Mouse (Mus musculus) liver, adult 2 months (tissue): Measurements from ENCODE around the gene Opalin. TPM values are rescaled to one million over a fixed set of nuclear protein-coding genes. Genes with fewer than 3 reads are reported as not detected.

Source experiments
- DNase-seq: peaks from one replicate; pipeline ENCODE4 v3.0.0-alpha.2; 2011; ENCODE audit warnings: low read depth, low spot score; ENCODE audit errors: extremely low read depth
- H3K27ac ChIP-seq: fragments of 200-500 bp; replicated peaks from 2 replicates; pipeline ENCODE4 v1.5.1; 2012; ENCODE audit warnings: low read depth, mild to moderate bottlenecking, control low read depth, inconsistent platforms, low read length; ENCODE audit not compliant: insufficient read depth
- H3K27me3 ChIP-seq: fragments of 200-500 bp; 2 replicates; pipeline ENCODE4 v1.6.1; 2012; ENCODE audit warnings: mild to moderate bottlenecking, moderate library complexity, low read length, inconsistent platforms; ENCODE audit not compliant: control insufficient read depth, insufficient read depth
- H3K36me3 ChIP-seq: fragments of 200-500 bp; 2 replicates; pipeline ENCODE4 v1.6.1; 2012; ENCODE audit warnings: low read length, inconsistent platforms; ENCODE audit not compliant: control insufficient read depth, insufficient read depth
- H3K4me1 ChIP-seq: fragments of 200-500 bp; 2 replicates; pipeline ENCODE4 v1.6.1; 2011; ENCODE audit warnings: low read length; ENCODE audit not compliant: control insufficient read depth, insufficient read depth
- H3K4me3 ChIP-seq: fragments of 200-500 bp; 2 replicates; pipeline ENCODE4 v1.5.1; 2011; ENCODE audit warnings: low read depth, mild to moderate bottlenecking, control low read depth, low read length, moderate library complexity; ENCODE audit not compliant: insufficient read depth
- H3K79me2 ChIP-seq: fragments of 200-500 bp; 2 replicates; pipeline ENCODE4 v1.6.1; 2012; ENCODE audit warnings: inconsistent platforms, mild to moderate bottlenecking, low read length, moderate library complexity; ENCODE audit not compliant: control insufficient read depth, insufficient read depth
- H3K9ac ChIP-seq: fragments of 200-500 bp; 2 replicates; pipeline ENCODE4 v1.6.1; 2012; ENCODE audit warnings: low read depth, mild to moderate bottlenecking, control low read depth, inconsistent platforms, low read length
- CTCF ChIP-seq: fragments of 200-500 bp; IDR thresholded peaks from 2 replicates; pipeline ENCODE4 v1.5.1; 2011; ENCODE audit warnings: low read depth, low read length, control low read depth
- POLR2A ChIP-seq: fragments of 200-500 bp; IDR thresholded peaks from 2 replicates; pipeline ENCODE4 v1.6.1; 2011; ENCODE audit warnings: low read length, control low read depth; ENCODE audit not compliant: insufficient read depth; ENCODE audit errors: extremely low read depth
- WGBS: fragments of 180-500 bp; shearing (Covaris S2); methylation state at CpG from one replicate; pipeline ENCODE4 v1.1.7; 2018; 5-methylcytosine and 5-hydroxymethylcytosine counted together
- polyA plus RNA-seq: library from polyadenylated mRNA; depleted of rRNA; stranded (reverse); fragments of >200 nt; gene quantifications from 2 replicates; pipeline ENCODE4 v1.2.3, GENCODE M21; 2012
- total RNA-seq: library from RNA; depleted of rRNA; stranded (reverse); fragments of >200 nt; gene quantifications from 2 replicates; pipeline ENCODE4 v1.2.3, GENCODE M21; 2014

Opalin gene
- total and polyA plus RNA-seq, 2 experiments: not detected

DNA sequence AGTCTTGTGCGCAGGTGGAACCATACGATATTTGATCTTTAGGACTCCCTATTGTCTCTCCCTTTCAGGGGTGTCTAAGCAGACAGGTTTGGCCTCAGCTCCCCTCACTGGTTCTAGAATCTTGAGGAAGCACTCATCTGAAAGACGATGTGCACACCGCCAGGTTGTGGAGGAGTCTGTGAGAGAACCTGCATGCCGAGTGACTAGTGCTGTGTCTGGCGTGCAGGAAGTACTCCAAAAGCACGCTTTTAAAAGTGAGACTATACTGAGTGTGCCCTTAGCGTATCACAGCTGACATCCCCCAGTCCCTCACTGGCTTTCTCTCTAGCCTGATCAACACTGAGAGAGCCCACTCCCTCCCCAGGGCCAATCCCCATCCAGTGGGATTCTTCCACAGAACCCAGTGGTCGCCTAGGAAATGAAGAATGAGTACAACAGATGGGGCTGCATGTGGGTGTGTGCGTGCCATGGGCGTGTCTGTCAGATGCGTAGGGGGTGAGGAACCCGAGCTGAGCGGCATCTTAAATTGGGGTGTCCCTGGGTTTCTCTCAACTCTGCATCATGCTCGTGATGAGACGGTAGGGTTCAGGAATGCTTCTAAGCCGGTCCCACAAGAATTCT lies 37.1 kb upstream of the Opalin start:
- no peak overlapping the region for H3K27ac ChIP-seq
- H3K79me2 ChIP-seq: no peaks in the 10 kb centered on the region
- DNase-seq: no peak
- TF ChIP-seq CTCF: no peak
- no peak for TF ChIP-seq POLR2A
- H3K4me3 ChIP-seq: no peak overlapping the region
- no peaks in the 10 kb centered on the region for H3K4me1 ChIP-seq
- no peaks in the 10 kb centered on the region for H3K36me3 ChIP-seq
- 81% methylated on average over 17 of the region's 17 CpGs for WGBS
- no peaks in the 10 kb centered on the region; the same call in 1 of the 2 replicates for H3K27me3 ChIP-seq
- no peak overlapping the region for H3K9ac ChIP-seq

DNA sequence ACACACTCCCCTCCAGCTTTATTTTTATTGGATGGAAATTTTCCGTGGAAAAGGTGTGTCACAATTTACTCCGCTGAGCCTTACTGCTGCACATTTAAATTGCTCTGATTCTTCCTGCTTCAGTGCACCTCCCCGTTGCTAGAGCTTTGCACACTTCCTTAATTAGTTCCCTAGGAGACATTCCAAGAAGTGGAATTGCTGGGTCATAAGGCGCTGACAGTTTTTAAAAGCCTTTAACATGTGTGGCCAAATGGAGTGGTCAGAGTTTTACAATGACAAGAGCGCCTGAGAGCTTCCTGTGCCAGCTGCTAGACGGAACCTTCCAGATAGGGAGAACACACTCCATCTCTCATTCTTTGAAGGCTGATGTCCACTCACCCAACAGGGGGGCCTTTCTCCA lies 35.7 kb upstream of the Opalin start:
- 63% methylated on average over 6 of the region's 6 CpGs for whole genome bisulfite sequencing

DNA sequence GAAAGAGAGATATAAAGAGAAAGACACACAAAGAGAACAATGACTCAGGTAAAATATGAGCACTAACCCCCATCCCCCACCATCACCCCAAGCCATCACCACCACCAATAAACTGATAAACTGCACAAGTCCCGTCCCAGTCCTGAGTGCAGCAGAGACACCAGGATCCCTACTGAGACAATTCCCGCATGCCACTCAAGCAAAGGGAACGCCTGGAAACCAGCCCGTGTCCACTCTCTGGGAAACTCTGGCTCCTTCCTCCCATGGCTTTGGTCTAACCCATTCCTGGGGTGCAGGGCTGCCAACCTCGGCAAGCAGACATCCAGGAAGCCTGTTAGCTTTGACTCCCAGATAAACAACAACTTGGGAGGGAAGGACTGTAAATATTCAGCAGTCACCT lies 33.1 kb upstream of the Opalin start:
- no peak overlapping the region for H3K27ac ChIP-seq
- H3K4me3 ChIP-seq: no peak overlapping the region
- no peak for DNase-seq
- no peaks in the 10 kb centered on the region for H3K79me2 ChIP-seq
- no peaks in the 10 kb centered on the region for H3K36me3 ChIP-seq
- no peaks in the 10 kb centered on the region; the same call in 1 of the 2 replicates for H3K27me3 ChIP-seq
- no peaks in the 10 kb centered on the region for H3K4me1 ChIP-seq
- TF ChIP-seq POLR2A: no peak
- TF ChIP-seq CTCF: no peak
- no peak overlapping the region for H3K9ac ChIP-seq
- 43% methylated on average over 5 of the region's 5 CpGs for WGBS

More for the DNA sequence above, 35.7 kb upstream of the Opalin start:
- Histone ChIP-seq H3K79me2 (no peaks in the 10 kb centered on the region), H3K27ac (no peak overlapping the region), H3K36me3 (no peaks in the 10 kb centered on the region), H3K4me3 (no peak overlapping the region), H3K9ac (no peak overlapping the region), H3K27me3 (no peaks in the 10 kb centered on the region; the same call in 1 of the 2 replicates), H3K4me1 (no peaks in the 10 kb centered on the region)
- DNase-seq: no peak
- no peak for TF ChIP-seq CTCF
- no peak for TF ChIP-seq POLR2A

DNA sequence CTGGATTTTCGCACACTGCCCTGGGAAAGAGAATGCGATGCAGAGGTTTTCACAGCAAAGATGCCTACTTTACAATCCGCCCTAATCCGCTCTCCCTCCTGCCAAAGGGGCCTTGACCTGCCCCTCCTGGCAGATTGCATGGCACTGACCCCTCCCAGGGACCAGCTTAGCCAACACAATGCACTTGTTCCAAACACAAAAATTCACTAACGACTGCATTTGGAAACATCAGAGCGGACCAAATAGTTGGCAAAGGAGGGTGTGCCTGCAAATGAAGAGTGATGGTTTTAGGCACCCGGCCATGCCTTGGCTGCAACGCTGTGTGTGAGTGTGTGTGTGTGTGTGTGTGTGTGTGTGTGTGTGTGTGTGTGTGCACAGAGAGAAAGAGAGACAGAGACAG lies 32.6 kb upstream of the Opalin start:
- no peaks in the 10 kb centered on the region for H3K4me1 ChIP-seq
- H3K27ac ChIP-seq: no peak overlapping the region
- H3K27me3 ChIP-seq: no peaks in the 10 kb centered on the region; the same call in 1 of the 2 replicates
- 79% methylated on average over 8 of the region's 8 CpGs for WGBS
- no peaks in the 10 kb centered on the region for H3K36me3 ChIP-seq
- DNase-seq: no peak
- H3K4me3 ChIP-seq: no peak overlapping the region
- TF ChIP-seq POLR2A: no peak
- no peak for TF ChIP-seq CTCF
- no peaks in the 10 kb centered on the region for H3K79me2 ChIP-seq
- H3K9ac ChIP-seq: no peak overlapping the region

DNA sequence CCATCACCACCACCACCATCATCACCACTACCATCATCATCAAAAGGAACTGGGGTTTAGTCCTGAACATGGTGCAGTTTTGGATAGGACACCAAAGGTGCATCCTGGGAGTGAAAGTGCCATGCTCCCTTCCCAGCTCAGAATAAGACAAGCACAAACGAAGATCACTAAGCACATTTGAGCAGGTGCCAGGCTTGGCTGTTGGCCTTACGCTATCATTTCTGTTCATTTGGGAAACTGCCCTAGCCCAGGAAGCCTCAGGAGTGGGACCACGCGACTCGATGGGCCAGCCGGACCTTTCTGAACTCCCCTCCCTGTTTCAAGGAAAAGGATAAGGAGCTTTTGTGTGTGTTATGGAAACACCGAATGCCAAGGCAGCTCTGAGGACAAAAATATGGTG lies 31.8 kb upstream of the Opalin start:
- DNase-seq: no peak
- TF ChIP-seq CTCF: no peak
- TF ChIP-seq POLR2A: no peak
- WGBS: 83% methylated on average over 7 of the region's 7 CpGs
- Histone ChIP-seq H3K27ac (no peak overlapping the region), H3K27me3 (no peaks in the 10 kb centered on the region), H3K79me2 (no peaks in the 10 kb centered on the region), H3K36me3 (no peaks in the 10 kb centered on the region), H3K4me3 (no peak overlapping the region), H3K4me1 (no peaks in the 10 kb centered on the region), H3K9ac (no peak overlapping the region)

DNA sequence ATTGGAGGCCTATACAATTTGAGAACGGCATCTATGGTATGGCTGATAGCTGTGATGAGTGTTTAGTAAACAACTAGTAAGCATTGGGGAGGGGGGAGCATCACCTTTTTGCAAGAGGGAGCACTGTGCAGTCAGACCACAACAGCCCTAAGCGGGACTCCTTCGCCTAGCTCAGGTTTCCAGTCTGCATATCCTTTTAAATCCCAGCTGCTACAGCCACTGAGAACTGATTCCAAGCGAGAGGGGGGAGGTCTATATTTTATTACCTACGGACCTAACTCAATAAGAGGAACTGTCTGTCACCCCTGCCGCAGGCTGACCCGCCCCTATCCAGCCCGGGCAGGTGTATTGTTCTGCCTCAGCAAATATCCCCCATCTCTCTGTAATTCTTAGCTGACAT lies 30.6 kb upstream of the Opalin start:
- no peaks in the 10 kb centered on the region for H3K79me2 ChIP-seq
- H3K4me3 ChIP-seq: no peak overlapping the region
- H3K9ac ChIP-seq: no peak overlapping the region
- H3K4me1 ChIP-seq: no peaks in the 10 kb centered on the region
- H3K27ac ChIP-seq: no peak overlapping the region
- no peaks in the 10 kb centered on the region for H3K36me3 ChIP-seq
- TF ChIP-seq POLR2A (no peak), CTCF (no peak)
- no peaks in the 10 kb centered on the region for H3K27me3 ChIP-seq
- 72% methylated on average over 8 of the region's 8 CpGs for WGBS
- DNase-seq: no peak
